Mouse (Mus musculus) lung, postnatal 0 days (tissue): ENCODE measurements around the gene Gm47959.
A peak's percentile ranks its signal among the peaks of the same experiment; 100 is the strongest.

Source experiments
- CTCF ChIP-seq: IDR thresholded peaks from 2 replicates; pipeline ENCODE4 v1.5.1; 2016; ENCODE audit warnings: antibody characterized with exemption, mild to moderate bottlenecking
- EP300 ChIP-seq: IDR thresholded peaks from 2 replicates; pipeline ENCODE4 v1.6.1; 2016; ENCODE audit warnings: antibody characterized with exemption, mild to moderate bottlenecking, control low read depth

GRCm38 (mm10) chr1:82987530-82988198, 12.7 kb upstream of the Gm47959 start:
- TF ChIP-seq EP300 (no peak), CTCF (peak; percentile 86)
